Mouse (Mus musculus) heart, embryonic 13.5 days (tissue): ENCODE measurements around the gene Ttc23. TPM values are rescaled to one million over a fixed set of nuclear protein-coding genes. Genes with fewer than 3 reads are reported as not detected.

ENCODE experiments used
- ATAC-seq: fragments of 200-750 bp; cut with Nextera tagmentation; 2 replicates; pipeline ENCODE4 v1.8.0; 2017; ENCODE audit warnings: moderate TSS enrichment; ENCODE audit not compliant: insufficient number of reproducible peaks, low FRiP score, low TSS enrichment; ENCODE audit errors: extremely low read depth
- H3K27ac ChIP-seq: fragments of 300-500 bp; sonication (generic); replicated peaks from 2 replicates; pipeline ENCODE4 v1.5.1; 2015; ENCODE audit warnings: moderate library complexity, mild to moderate bottlenecking, inconsistent platforms
- H3K27me3 ChIP-seq: fragments of 300-500 bp; sonication (generic); replicated peaks from 2 replicates; pipeline ENCODE4 v1.6.1; 2015; ENCODE audit warnings: mild to moderate bottlenecking, inconsistent platforms
- H3K36me3 ChIP-seq: fragments of 300-500 bp; sonication (generic); 2 replicates; pipeline ENCODE4 v1.6.1; 2015; ENCODE audit warnings: mild to moderate bottlenecking, inconsistent platforms
- H3K4me1 ChIP-seq: fragments of 300-500 bp; sonication (generic); 2 replicates; pipeline ENCODE4 v1.6.1; 2015; ENCODE audit warnings: inconsistent platforms
- H3K4me2 ChIP-seq: fragments of 300-500 bp; sonication (generic); 2 replicates; pipeline ENCODE4 v1.6.1; 2015; ENCODE audit warnings: inconsistent platforms, mild to moderate bottlenecking, moderate library complexity
- H3K4me3 ChIP-seq: fragments of 300-500 bp; sonication (generic); 2 replicates; pipeline ENCODE4 v1.5.1; 2015; ENCODE audit warnings: moderate library complexity, mild to moderate bottlenecking, inconsistent platforms
- H3K9ac ChIP-seq: fragments of 300-500 bp; sonication (generic); 2 replicates; pipeline ENCODE4 v1.6.1; 2015; ENCODE audit warnings: inconsistent platforms, mild to moderate bottlenecking, moderate library complexity
- H3K9me3 ChIP-seq: fragments of 300-500 bp; sonication (generic); 2 replicates; pipeline ENCODE4 v1.6.1; 2016; ENCODE audit warnings: inconsistent platforms
- WGBS: fragments of 180-500 bp; shearing (Covaris S2); methylation state at CpG from one replicate; pipeline ENCODE4 v1.1.7; 2015; ENCODE audit warnings: mixed read lengths; 5-methylcytosine and 5-hydroxymethylcytosine counted together
- polyA plus RNA-seq: library from polyadenylated mRNA; unstranded; fragments of >200 nt; fragmentation: Nextera tagmentation; extraction: Ambion mirVana; gene quantifications from 2 replicates; pipeline ENCODE4 v1.2.1, GENCODE M21; 2015

Ttc23 gene
- polyA plus RNA-seq, 1 experiment from 2014 or later = 16.0 TPM

- H3K36me3 ChIP-seq = no peaks in the 10 kb centered on the region
- ATAC-seq = no peak
- 0 out of 2 replicates have a peak, but pooled peaks cover 3% of the 10 kb centered on the region for H3K9me3 ChIP-seq
- no peak overlapping the region for H3K4me3 ChIP-seq
- no peak overlapping the region for H3K27ac ChIP-seq
- no peak overlapping the region for H3K9ac ChIP-seq
- WGBS = 41% methylated on average over 3 of the region's 3 CpGs
- H3K27me3 ChIP-seq = no peaks in the 10 kb centered on the region
- H3K4me1 ChIP-seq = peaks cover 4% of the 10 kb centered on the region
- H3K4me2 ChIP-seq = no peak overlapping the region
Measured at GRCm38 (mm10) chr7:67775623-67776022, 128.4 kb downstream of the Ttc23 start.

DNA sequence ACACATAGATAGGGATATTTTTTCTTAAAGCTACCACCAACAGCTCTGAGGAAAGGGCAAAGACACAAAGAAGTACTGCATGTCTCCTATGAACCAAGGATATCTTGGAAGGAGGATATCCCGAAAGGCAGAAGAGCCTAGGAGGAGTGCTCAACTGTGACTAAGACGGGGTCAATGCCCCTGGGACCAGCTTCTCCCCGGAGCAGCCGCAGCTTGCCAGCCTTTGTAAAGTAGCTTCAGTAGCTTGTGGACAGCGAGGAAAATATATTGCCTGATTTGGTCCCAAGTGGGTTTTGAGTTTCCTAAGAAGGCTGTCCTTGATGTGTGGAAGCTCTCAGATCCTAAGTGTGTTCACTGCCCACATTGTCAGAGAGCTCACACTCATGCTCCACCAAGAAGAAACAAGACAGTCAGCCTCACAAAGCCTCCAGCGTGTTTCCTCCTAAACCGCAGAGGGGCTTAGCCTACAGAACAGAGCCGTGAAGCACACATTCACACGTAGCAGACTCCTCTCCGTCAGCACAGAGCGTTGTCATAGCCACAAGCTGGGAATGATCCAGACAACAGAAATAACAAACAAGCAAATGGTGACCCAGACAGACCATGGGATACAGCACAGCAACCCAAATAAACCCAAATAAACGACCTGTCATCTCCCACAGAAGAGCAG, 129.6 kb downstream of the Ttc23 start:
- H3K9me3 ChIP-seq = 0 out of 2 replicates have a peak, but pooled peaks cover 3% of the 10 kb centered on the region
- H3K4me3 ChIP-seq = no peak overlapping the region
- H3K36me3 ChIP-seq = no peaks in the 10 kb centered on the region
- H3K4me2 ChIP-seq = no peak overlapping the region; the same call in 1 of the 2 replicates
- H3K4me1 ChIP-seq = peaks cover 11% of the 10 kb centered on the region
- ATAC-seq = no peak
- H3K9ac ChIP-seq = no peak overlapping the region
- no peaks in the 10 kb centered on the region for H3K27me3 ChIP-seq
- 49% methylated on average over 12 of the region's 12 CpGs for WGBS
- H3K27ac ChIP-seq = no peak overlapping the region

DNA sequence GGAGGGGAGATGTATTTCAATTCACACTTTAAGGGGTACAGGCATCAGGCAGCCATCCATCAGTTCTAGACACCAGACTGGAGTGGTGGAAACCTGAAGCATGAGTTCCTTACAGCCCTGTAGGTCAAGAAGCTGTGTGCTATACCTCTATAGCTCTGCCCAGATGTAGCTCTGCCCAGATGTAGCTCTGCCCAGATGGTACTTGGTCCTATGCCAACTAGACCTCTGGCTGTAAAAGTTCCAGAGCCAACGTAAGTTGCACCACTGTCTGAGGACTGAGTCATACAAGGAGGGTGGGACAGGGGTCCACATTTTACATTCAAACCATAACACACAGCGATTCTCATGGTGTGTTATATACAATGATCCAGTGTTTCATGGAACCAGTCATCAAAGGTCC, 140.7 kb downstream of the Ttc23 start:
- 57% methylated on average over 2 of the region's 2 CpGs for WGBS
- Histone ChIP-seq H3K4me3 (no peak overlapping the region), H3K36me3 (no peaks in the 10 kb centered on the region), H3K27ac (no peak overlapping the region), H3K9ac (no peak overlapping the region), H3K9me3 (no peaks in the 10 kb centered on the region), H3K4me1 (peaks cover 8% of the 10 kb centered on the region; the same call in 1 of the 2 replicates), H3K4me2 (no peak overlapping the region), H3K27me3 (no peaks in the 10 kb centered on the region)
- ATAC-seq = no peak

- peak overlapping the region; percentile 22 for H3K4me2 ChIP-seq
- no peaks in the 10 kb centered on the region for H3K27me3 ChIP-seq
- H3K27ac ChIP-seq = no peak overlapping the region
- no peaks in the 10 kb centered on the region for H3K36me3 ChIP-seq
- H3K9ac ChIP-seq = peak overlapping the region; percentile 34; the same call in 1 of the 2 replicates
- WGBS = 12% methylated on average over 10 of the region's 10 CpGs
- no peak overlapping the region for H3K4me3 ChIP-seq
- no peak for ATAC-seq
- H3K9me3 ChIP-seq = no peaks in the 10 kb centered on the region
- peaks cover 8% of the 10 kb centered on the region; the same call in 1 of the 2 replicates for H3K4me1 ChIP-seq
Measured at GRCm38 (mm10) chr7:67788713-67789112, 141.5 kb downstream of the Ttc23 start.

GRCm38 (mm10) chr7:67791256-67791655, 144.0 kb downstream of the Ttc23 start:
- Histone ChIP-seq H3K4me2 (no peak overlapping the region), H3K4me1 (peaks cover 9% of the 10 kb centered on the region), H3K36me3 (no peaks in the 10 kb centered on the region), H3K27ac (no peak overlapping the region), H3K4me3 (no peak overlapping the region), H3K9me3 (no peaks in the 10 kb centered on the region), H3K27me3 (no peaks in the 10 kb centered on the region), H3K9ac (no peak overlapping the region)
- ATAC-seq = no peak
- WGBS = 47% methylated on average over 7 of the region's 7 CpGs

DNA sequence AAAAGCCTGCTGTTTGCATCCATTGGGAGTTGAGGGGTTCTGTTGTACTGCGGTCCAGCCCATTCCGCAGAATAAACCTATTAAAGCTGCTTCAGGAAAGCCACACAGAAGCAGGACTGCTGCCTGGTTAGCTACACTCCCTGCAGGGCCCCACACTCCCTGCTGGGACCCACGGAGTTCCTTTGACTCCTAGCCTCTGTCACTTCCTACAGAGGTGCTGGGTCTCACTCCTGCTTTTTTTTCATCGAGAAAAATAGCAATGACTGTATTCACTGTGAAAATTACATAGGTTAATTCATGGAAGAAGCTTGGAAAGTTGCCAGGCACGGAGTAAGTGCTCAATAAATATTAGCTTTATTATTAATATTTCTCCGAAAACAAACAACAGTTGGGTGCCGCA, 146.2 kb downstream of the Ttc23 start:
- H3K4me1 ChIP-seq = peaks cover 25% of the 10 kb centered on the region
- no peak overlapping the region for H3K4me2 ChIP-seq
- WGBS = 68% methylated on average over 7 of the region's 7 CpGs
- ATAC-seq = no peak
- no peak overlapping the region for H3K4me3 ChIP-seq
- H3K9me3 ChIP-seq = no peaks in the 10 kb centered on the region
- H3K27me3 ChIP-seq = no peaks in the 10 kb centered on the region
- no peak overlapping the region for H3K27ac ChIP-seq
- no peak overlapping the region for H3K9ac ChIP-seq
- H3K36me3 ChIP-seq = no peaks in the 10 kb centered on the region

DNA sequence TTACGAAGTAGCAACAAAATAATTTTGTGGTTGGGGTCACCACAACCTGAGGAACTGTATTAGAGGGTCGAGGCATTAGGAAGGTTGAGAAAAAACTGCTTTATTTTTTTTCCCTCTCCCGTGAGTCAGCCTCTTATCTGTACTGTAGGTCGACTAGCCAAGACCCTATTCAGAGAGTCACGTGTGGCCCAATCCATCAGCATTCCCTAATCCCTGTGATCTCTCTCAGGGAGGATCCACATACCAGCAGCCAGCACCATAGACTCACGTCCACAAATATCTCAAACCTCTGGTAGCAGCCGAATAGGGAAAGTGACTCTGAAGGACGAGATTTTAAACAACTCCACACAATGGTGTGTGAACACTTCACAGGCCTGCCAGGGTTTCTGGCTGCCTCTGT, 149.9 kb downstream of the Ttc23 start:
- Histone ChIP-seq H3K4me2 (peak overlapping the region; percentile 62), H3K9ac (peak overlapping the region; percentile 70)
- 8% methylated on average over 8 of the region's 8 CpGs for WGBS

DNA sequence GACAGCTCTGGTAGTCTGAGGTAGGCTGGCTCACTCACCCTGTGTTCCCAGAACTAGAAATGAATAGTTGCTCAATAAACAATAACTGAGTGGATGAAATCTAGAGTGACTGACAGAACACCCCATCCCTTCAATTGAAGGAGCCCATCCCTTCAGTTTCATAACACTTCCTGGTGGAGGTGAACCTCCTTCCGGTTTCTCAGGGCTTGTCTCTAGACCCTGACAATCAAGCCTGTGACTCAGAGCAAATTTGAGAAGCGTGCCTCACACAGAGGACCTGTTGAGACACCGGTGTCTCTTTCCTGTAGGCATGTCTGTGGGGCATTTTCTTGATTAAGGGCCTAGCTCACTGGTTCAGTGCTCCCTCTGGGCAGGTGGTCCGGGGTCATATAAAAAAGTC, 151.3 kb downstream of the Ttc23 start:
- no peaks in the 10 kb centered on the region for H3K27me3 ChIP-seq
- H3K4me2 ChIP-seq = no peak overlapping the region
- 83% methylated on average over 4 of the region's 4 CpGs for WGBS
- no peaks in the 10 kb centered on the region for H3K36me3 ChIP-seq
- no peak overlapping the region for H3K9ac ChIP-seq
- peaks cover 31% of the 10 kb centered on the region for H3K4me1 ChIP-seq
- no peak overlapping the region for H3K4me3 ChIP-seq
- no peak overlapping the region for H3K27ac ChIP-seq
- no peak for ATAC-seq
- H3K9me3 ChIP-seq = no peaks in the 10 kb centered on the region

More for the DNA sequence above, 149.9 kb downstream of the Ttc23 start:
- Histone ChIP-seq H3K36me3 (no peaks in the 10 kb centered on the region), H3K27me3 (no peaks in the 10 kb centered on the region), H3K9me3 (no peaks in the 10 kb centered on the region), H3K4me1 (peaks cover 21% of the 10 kb centered on the region), H3K27ac (peak overlapping the region; percentile 80), H3K4me3 (peak overlapping the region; percentile 24)
- peak; percentile 55 for ATAC-seq

DNA sequence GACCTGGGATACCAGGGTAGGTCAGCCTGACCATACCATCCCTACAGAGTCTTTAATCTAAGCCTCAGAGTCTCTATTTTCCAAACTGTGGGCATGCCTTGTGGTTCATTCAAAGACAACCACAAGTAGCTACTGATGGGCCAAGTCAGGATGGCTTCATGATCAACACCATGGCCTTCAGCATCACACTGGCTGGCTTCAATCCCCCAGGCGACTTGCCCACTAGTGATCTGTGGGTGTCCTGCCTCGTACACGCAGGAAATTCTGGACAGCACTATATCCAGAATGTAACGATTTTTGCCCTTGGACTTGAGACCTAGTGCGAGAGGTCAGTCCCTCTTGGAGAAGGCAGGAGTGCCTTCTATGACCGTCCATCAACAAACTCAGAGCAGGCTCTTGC, 153.3 kb downstream of the Ttc23 start:
- Histone ChIP-seq H3K9me3 (no peaks in the 10 kb centered on the region), H3K27me3 (no peaks in the 10 kb centered on the region), H3K4me2 (no peak overlapping the region), H3K27ac (no peak overlapping the region), H3K36me3 (no peaks in the 10 kb centered on the region), H3K9ac (no peak overlapping the region), H3K4me3 (no peak overlapping the region), H3K4me1 (peaks cover 38% of the 10 kb centered on the region)
- ATAC-seq = no peak
- 78% methylated on average over 6 of the region's 6 CpGs for WGBS

DNA sequence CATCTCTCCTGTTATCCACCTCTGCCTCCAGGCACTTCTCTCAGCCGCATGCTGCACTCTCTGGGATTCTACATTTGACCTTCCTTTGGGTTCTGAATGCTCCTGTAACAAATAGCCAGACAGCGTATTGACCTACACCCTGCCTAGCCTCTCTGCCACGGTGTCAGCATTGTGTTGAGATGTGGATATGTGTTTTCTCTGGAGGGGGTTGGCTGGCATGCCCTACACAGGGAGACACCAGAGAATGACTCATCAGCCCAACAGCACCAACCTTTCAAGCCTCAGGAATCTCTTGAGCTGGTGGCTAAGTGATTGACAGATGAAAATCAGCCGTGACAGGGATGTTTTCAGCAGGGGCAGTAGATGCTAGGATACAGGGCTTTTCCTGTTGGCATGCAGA, 153.8 kb downstream of the Ttc23 start:
- Histone ChIP-seq H3K9ac (no peak overlapping the region), H3K9me3 (no peaks in the 10 kb centered on the region), H3K4me2 (no peak overlapping the region), H3K27me3 (no peaks in the 10 kb centered on the region), H3K4me3 (no peak overlapping the region), H3K4me1 (peaks cover 42% of the 10 kb centered on the region), H3K36me3 (no peaks in the 10 kb centered on the region), H3K27ac (no peak overlapping the region)
- WGBS = 40% methylated on average over 4 of the region's 4 CpGs
- no peak for ATAC-seq

DNA sequence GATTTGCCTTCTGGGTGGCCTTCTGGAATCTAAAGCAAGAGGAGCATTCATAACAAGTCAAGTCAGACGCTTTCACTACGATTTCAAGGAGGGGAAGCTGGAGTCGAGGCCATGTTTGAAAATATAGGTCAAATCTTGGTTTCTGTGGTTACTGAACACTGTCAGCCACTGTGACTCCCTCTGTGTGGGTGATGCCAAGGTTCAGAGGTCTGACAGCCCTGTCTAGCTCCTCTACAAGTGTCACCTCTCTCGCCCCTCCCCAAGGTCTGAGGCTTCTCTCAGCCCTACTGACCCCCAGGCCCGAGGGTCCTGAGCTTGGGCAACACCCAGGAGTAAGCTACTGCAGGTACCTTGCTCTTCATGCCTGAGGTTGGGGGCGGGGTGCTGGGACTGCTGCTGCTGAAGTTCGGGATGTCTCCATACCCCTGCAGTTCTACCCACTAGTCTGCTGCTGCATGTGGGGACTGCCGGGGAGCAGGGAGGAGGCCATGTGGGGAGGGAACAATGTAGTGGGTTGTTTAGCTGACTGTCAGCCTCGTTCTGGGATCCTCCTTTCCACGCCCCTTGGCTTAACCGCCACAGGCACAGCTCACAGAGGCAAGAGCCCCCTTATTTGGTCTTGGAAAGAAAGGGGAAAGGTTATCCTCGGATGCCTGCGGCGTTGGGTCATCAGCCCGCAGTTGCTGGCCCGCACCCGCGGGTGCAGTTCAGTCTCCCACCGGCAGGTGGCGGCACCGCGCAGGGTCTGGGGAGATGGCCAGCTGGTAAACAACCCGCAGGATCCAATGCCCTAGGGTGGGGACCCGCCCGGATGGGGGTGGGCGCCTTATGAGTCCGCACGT, 156.0 kb downstream of the Ttc23 start:
- H3K4me1 ChIP-seq = peaks cover 24% of the 10 kb centered on the region
- peak overlapping the region; percentile 52 for H3K4me3 ChIP-seq
- H3K36me3 ChIP-seq = no peaks in the 10 kb centered on the region
- ATAC-seq = peak; percentile 70; the same call in 1 of the 2 replicates
- peak overlapping the region; percentile 77 for H3K9ac ChIP-seq
- H3K27me3 ChIP-seq = no peaks in the 10 kb centered on the region
- 11% methylated on average over 28 of the region's 28 CpGs for WGBS
- 0 out of 2 replicates have a peak overlapping the region, but pooled peaks have one; percentile 5 for H3K27ac ChIP-seq
- H3K4me2 ChIP-seq = peak overlapping the region; percentile 78
- no peaks in the 10 kb centered on the region for H3K9me3 ChIP-seq
